Mouse (Mus musculus) stomach, embryonic 16.5 days (tissue): ENCODE results near the gene Sult6b1. TPM values are rescaled to one million over a fixed set of nuclear protein-coding genes. Genes with fewer than 3 reads are reported as not detected.
A peak's percentile ranks its signal among the peaks of the same experiment; 100 is the strongest.

Source experiments
- ATAC-seq: fragments of 200-750 bp; cut with Nextera tagmentation; 2 replicates; pipeline ENCODE4 v1.8.0; 2017; ENCODE audit warnings: moderate number of reproducible peaks, moderate TSS enrichment; ENCODE audit not compliant: insufficient read depth, low FRiP score
- H3K27ac ChIP-seq: fragments of 300-500 bp; sonication (generic); 2 replicates; pipeline ENCODE4 v1.5.1; 2014; ENCODE audit warnings: low read length
- H3K27me3 ChIP-seq: fragments of 300-500 bp; sonication (generic); 2 replicates; pipeline ENCODE4 v1.6.1; 2014; ENCODE audit warnings: low read length, control low read depth, mixed read lengths; ENCODE audit not compliant: control insufficient read depth, insufficient read depth
- H3K36me3 ChIP-seq: fragments of 300-500 bp; sonication (generic); 2 replicates; pipeline ENCODE4 v1.6.1; 2014; ENCODE audit warnings: low read length; ENCODE audit not compliant: control insufficient read depth, insufficient read depth
- H3K4me1 ChIP-seq: fragments of 300-500 bp; sonication (generic); 2 replicates; pipeline ENCODE4 v1.6.1; 2014; ENCODE audit warnings: low read length, control low read depth, mixed read lengths; ENCODE audit not compliant: control insufficient read depth, insufficient read depth
- H3K4me2 ChIP-seq: fragments of 300-500 bp; sonication (generic); 2 replicates; pipeline ENCODE4 v1.6.1; 2014; ENCODE audit warnings: low read depth, low read length, mixed read lengths
- H3K4me3 ChIP-seq: fragments of 300-500 bp; sonication (generic); replicated peaks from 2 replicates; pipeline ENCODE4 v1.5.1; 2014; ENCODE audit warnings: mild to moderate bottlenecking, low read length
- H3K9ac ChIP-seq: fragments of 300-500 bp; sonication (generic); 2 replicates; pipeline ENCODE4 v1.6.1; 2014; ENCODE audit warnings: low read length
- H3K9me3 ChIP-seq: fragments of 300-500 bp; sonication (generic); replicated peaks from 2 replicates; pipeline ENCODE4 v1.6.1; 2016; ENCODE audit warnings: low read length, control low read depth; ENCODE audit not compliant: control insufficient read depth
- WGBS: fragments of 180-500 bp; shearing (Covaris S2); extraction: QIAGEN DNeasy Blood & Tissue Kit; methylation state at CpG from one replicate; pipeline ENCODE4 v1.1.7; 2014; 5-methylcytosine and 5-hydroxymethylcytosine counted together
- polyA plus RNA-seq: library from polyadenylated mRNA; unstranded; fragments of >200 nt; fragmentation: Nextera tagmentation; extraction: Ambion mirVana; gene quantifications from 2 replicates; pipeline ENCODE4 v1.2.1, GENCODE M21; 2015

Gene Sult6b1
- polyA plus RNA-seq, 1 experiment from 2014 or later = 0.21 TPM

DNA sequence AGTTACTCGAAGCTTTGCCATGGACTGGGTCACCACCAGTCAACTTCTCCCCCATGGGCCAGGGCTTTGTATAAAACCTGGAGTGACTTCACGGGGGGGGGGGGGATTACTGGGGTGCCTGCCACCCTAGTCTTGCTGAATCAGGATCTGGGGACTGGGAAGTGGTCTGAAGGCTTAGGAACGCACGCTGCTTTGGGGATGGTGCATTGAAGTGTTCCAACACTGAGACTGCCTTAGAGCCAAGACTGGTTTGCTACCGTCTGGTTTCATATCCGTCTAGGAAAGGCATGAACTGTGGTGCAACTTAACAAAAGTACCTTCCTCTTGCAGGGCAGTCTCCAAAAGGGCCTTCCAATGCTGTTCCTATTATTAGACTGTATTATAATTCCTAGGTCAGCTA lies 10.9 kb upstream of the Sult6b1 start:
- no peak for ATAC-seq
- H3K4me2 ChIP-seq = peak overlapping the region; percentile 79; the same call in 1 of the 2 replicates
- 0 out of 2 replicates have a peak, but pooled peaks cover 18% of the 10 kb centered on the region for H3K36me3 ChIP-seq
- peak overlapping the region; percentile 6; the same call in 1 of the 2 replicates for H3K9ac ChIP-seq
- H3K9me3 ChIP-seq = no peaks in the 10 kb centered on the region
- H3K4me3 ChIP-seq = no peak overlapping the region
- H3K27me3 ChIP-seq = no peaks in the 10 kb centered on the region
- peaks cover 9% of the 10 kb centered on the region; the same call in 1 of the 2 replicates for H3K4me1 ChIP-seq
- WGBS = 48% methylated on average over 6 of the region's 6 CpGs
- no peak overlapping the region for H3K27ac ChIP-seq

DNA sequence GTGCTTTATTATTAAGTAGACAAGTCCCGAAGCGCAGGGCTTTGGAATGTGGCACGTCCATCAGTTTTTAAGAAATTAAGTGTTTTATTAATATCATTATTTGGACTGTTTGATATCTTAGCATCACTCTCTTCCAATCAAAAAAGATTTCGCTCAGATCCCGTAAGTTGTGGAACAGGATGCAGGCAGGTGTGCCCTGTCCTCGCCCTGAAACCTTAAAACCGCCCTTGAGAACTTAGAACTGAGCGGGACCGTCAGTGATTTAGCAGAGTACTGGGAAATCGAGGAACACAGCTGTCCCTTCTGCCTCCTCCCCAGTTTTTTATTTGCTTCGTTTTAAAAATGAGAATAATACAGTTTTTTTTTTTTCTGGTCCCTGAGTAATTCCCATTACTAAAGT lies 10.1 kb upstream of the Sult6b1 start:
- Histone ChIP-seq H3K4me3 (peak overlapping the region; percentile 78), H3K4me2 (peak overlapping the region; percentile 79), H3K27me3 (no peaks in the 10 kb centered on the region), H3K4me1 (peaks cover 9% of the 10 kb centered on the region; the same call in 1 of the 2 replicates), H3K36me3 (0 out of 2 replicates have a peak, but pooled peaks cover 14% of the 10 kb centered on the region), H3K9me3 (no peaks in the 10 kb centered on the region), H3K9ac (peak overlapping the region; percentile 90), H3K27ac (peak overlapping the region; percentile 95)
- no peak for ATAC-seq
- 2% methylated on average over 11 of the region's 11 CpGs for WGBS

DNA sequence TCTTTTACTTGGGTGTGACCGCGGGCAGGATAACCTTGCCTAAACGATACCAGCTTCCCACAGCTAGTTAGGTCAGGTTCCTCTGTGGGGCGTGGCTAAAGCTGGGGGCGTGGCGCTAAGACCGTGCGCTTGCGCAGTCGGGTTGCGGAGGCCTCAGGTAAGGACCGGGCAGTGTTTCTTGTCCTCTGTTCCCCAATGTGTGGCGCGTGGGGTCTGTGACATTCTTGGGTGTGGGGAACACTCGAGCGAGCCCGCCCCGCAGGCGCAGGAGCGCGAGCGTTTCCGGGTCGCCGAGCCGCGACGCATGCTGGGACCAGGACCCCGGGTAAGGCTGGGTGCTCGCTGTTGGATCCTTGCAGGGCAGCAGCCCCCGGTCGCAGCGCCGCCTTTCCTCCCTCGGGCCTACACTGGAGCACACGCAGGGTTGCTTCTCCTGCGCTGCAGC lies 9.6 kb upstream of the Sult6b1 start, which contains the start of gene Cebpzos:
Cebpzos (plus strand) TSS at position 132 of the 445 bp plus-strand sequence.
- ATAC-seq = peak; percentile 95
- H3K9ac ChIP-seq = peak within 1 kb of the TSS; percentile 90
- H3K27me3 ChIP-seq = no peaks in the 10 kb centered on the region
- peak within 1 kb of the TSS; percentile 78 for H3K4me3 ChIP-seq
- 0 out of 2 replicates have a peak, but pooled peaks cover 10% of the 10 kb centered on the region for H3K36me3 ChIP-seq
- H3K9me3 ChIP-seq = no peaks in the 10 kb centered on the region
- H3K4me2 ChIP-seq = peak within 1 kb of the TSS; percentile 79
- peaks cover 9% of the 10 kb centered on the region; the same call in 1 of the 2 replicates for H3K4me1 ChIP-seq
- peak within 1 kb of the TSS; percentile 95 for H3K27ac ChIP-seq
- WGBS = under 1% methylated on average over 37 of the region's 37 CpGs

DNA sequence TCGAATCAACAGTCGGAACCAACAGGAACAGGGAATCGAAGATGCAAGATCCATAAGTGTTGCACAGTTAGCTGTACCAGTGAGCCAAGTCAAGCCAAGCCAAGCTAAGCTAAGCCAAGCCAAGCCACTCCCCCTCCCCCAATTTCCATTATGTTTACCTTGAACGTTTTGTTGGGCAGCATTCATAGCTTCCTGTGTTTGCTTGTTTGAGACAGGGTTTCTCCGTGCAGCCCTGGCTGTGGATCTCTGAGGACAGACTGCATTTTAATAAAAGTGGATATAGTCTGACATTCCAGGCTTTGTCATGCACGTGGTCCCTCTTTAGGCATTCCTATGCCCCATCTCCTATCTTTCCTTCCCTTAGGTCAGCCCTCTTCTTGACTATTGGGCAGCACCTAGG lies 9.0 kb upstream of the Sult6b1 start:
- peak overlapping the region; percentile 95 for H3K27ac ChIP-seq
- peak overlapping the region; percentile 79 for H3K4me2 ChIP-seq
- WGBS = 47% methylated on average over 6 of the region's 6 CpGs
- no peaks in the 10 kb centered on the region for H3K27me3 ChIP-seq
- peaks cover 9% of the 10 kb centered on the region; the same call in 1 of the 2 replicates for H3K4me1 ChIP-seq
- H3K4me3 ChIP-seq = peak overlapping the region; percentile 78
- peak overlapping the region; percentile 90 for H3K9ac ChIP-seq
- no peak; the same call in 1 of the 2 replicates for ATAC-seq
- H3K9me3 ChIP-seq = no peaks in the 10 kb centered on the region
- 0 out of 2 replicates have a peak, but pooled peaks cover 8% of the 10 kb centered on the region for H3K36me3 ChIP-seq

DNA sequence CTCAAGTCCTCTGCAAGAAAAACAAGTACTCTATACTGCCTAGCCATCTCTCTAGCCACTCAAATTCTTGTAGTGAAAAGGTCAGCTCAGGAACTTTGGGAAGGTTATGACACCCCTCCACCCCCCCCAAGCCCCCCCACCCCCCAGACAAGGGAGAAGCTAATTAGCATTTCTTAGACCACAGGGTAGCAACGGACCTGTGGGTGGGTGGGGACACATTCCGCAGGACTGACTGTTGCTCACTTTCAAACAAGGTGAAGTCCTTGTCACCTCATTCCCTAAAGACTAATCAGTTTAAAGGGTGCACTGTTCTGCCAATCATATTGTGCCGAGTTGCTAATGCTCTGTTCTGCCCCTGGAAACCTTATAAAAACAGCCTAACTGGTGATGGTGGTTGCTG lies 7.1 kb upstream of the Sult6b1 start:
- no peaks in the 10 kb centered on the region for H3K9me3 ChIP-seq
- H3K9ac ChIP-seq = no peak overlapping the region
- H3K27me3 ChIP-seq = no peaks in the 10 kb centered on the region
- ATAC-seq = no peak
- no peak overlapping the region for H3K4me2 ChIP-seq
- no peak overlapping the region for H3K4me3 ChIP-seq
- H3K27ac ChIP-seq = no peak overlapping the region
- peaks cover 9% of the 10 kb centered on the region; the same call in 1 of the 2 replicates for H3K4me1 ChIP-seq
- WGBS = 73% methylated on average over 3 of the region's 3 CpGs
- no peaks in the 10 kb centered on the region for H3K36me3 ChIP-seq

DNA sequence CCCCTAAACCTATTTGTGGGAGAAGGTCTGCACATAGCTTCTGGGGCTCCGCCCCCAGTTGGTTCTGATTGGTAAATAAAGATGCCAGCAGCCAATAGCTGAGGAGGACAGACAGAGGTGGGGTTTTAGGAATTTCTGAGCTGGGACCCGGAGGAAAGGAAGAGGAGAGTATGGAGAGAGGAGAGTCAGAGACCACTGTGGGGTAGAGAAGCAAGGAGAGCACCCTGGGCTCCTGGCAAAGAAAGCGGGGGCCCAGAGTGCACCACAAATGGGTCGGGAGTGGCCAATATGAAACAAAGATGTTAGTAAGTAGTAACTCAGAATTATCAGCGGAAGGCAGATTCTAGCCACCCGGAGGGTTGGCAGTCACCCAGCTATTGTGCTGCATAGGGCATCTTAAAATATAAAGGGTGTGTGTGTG lies 6.1 kb upstream of the Sult6b1 start:
- Histone ChIP-seq H3K4me2 (peak overlapping the region; percentile 52), H3K9me3 (no peaks in the 10 kb centered on the region), H3K9ac (0 out of 2 replicates have a peak overlapping the region, but pooled peaks have one; percentile 40), H3K4me3 (peak overlapping the region; percentile 42), H3K27me3 (no peaks in the 10 kb centered on the region), H3K36me3 (no peaks in the 10 kb centered on the region), H3K27ac (no peak overlapping the region), H3K4me1 (peaks cover 9% of the 10 kb centered on the region; the same call in 1 of the 2 replicates)
- WGBS = 23% methylated on average over 6 of the region's 6 CpGs
- no peak for ATAC-seq

DNA sequence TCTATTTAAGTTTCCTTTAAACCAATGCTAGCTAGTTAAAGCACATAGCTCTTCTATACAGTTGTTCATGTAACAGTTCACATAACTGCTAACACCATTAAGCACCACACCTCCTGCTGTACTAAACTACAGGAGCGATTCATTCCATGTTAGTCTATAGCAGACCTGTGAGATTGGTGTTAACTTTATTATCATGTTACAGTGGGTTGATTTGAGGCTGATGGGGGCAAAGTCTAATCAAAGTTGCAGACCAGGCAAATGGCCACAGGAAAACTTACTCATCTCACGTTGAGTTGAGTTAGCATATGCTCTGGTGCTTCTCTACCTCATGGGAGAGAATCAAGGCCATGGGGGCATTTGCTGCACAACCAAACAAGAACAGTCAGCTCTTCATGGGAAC lies 2.6 kb upstream of the Sult6b1 start:
- Histone ChIP-seq H3K27me3 (no peaks in the 10 kb centered on the region), H3K4me3 (no peak overlapping the region), H3K36me3 (no peaks in the 10 kb centered on the region), H3K4me2 (no peak overlapping the region), H3K27ac (no peak overlapping the region), H3K9me3 (no peaks in the 10 kb centered on the region), H3K9ac (no peak overlapping the region), H3K4me1 (no peaks in the 10 kb centered on the region)
- ATAC-seq = no peak
- 69% methylated on average over 2 of the region's 2 CpGs for WGBS

DNA sequence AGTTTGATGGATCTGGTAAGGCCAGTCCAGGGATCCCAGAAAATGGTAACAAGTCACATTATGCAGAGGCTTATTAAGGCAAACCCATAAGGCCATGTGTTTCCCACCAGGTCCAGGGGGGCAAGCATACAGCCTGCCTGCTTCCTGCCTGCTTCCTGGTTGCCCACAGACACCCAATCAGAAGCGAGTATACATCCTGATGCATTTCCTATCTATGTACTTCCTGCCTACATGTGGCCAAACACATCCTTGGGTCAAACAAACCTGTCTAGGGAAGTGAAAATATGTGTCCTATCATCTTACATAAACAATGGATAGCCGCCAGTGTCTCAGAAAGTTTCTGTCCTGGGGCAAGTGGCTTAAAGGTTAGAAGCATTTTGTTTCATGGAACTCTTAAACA lies 3.6 kb downstream of the Sult6b1 start:
- Histone ChIP-seq H3K4me2 (no peak overlapping the region), H3K9ac (no peak overlapping the region), H3K4me3 (no peak overlapping the region), H3K9me3 (no peaks in the 10 kb centered on the region), H3K4me1 (no peaks in the 10 kb centered on the region), H3K27ac (no peak overlapping the region), H3K27me3 (no peaks in the 10 kb centered on the region), H3K36me3 (no peaks in the 10 kb centered on the region)
- 57% methylated on average over 2 of the region's 2 CpGs for WGBS
- ATAC-seq = no peak

DNA sequence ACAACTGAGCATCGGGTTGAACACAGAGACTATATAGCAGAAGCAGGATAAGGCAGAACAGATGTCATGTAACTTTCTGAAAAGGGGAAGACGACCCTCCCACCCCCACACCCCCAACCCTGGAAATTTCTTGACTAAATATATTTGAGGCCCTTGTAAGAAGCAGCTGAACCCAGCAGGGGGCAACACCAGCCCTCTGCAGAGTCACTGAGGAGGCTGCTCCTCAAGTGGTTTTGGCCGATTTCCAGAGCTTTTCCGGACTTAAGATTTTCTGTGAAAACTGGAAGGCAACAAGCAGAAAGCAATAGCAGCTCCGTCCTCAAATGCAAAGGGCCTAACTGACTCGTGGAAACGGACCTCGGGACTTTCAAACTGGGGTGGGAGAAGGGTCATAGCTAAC lies 11.4 kb downstream of the Sult6b1 start:
- Histone ChIP-seq H3K36me3 (no peaks in the 10 kb centered on the region), H3K4me2 (peak overlapping the region; percentile 40), H3K27ac (no peak overlapping the region), H3K9me3 (no peaks in the 10 kb centered on the region), H3K27me3 (no peaks in the 10 kb centered on the region), H3K4me1 (no peaks in the 10 kb centered on the region), H3K4me3 (peak overlapping the region; percentile 31), H3K9ac (0 out of 2 replicates have a peak overlapping the region, but pooled peaks have one; percentile 29)
- 0 out of 2 replicates have a peak, but pooled peaks have one; percentile 29 for ATAC-seq
- 22% methylated on average over 8 of the region's 8 CpGs for WGBS
